Comparison of ENCODE assay signal across 7 mouse cellular contexts in the genomic region with DNA sequence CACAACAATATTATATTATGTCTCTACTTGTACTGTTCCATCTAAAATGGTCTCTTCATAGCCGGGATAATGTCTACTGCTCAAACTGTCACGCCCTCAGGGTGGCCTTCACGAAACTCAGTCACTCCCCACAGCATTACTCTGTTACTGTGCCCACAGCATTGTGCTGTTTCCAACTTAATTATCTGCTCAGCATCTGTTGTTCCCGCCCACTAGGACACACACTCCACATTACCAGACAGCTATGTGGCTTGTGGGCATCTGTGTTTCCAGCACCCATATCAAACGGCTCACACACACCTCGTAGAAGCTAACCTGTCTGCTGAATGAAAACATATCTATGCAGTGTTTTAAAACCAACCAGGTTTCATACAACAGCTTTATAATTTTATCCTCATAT. TPM values are rescaled to one million over a fixed set of nuclear protein-coding genes. Genes with fewer than 3 reads are reported as not detected.
DNase-seq lines count a peak whose midpoint lies in the region; ATAC-seq and TF ChIP-seq lines count a peak whose summit lies in the region.

No protein-coding gene starts in this region.

- H3K9me3 ChIP-seq in limb, embryonic 12.5 days: no peaks in the 10 kb centered on the region
- no peaks in the 10 kb centered on the region for H3K9me3 ChIP-seq in limb, embryonic 10.5 days (replicated peaks)
- no peaks in the 10 kb centered on the region for H3K9me3 ChIP-seq in embryonic facial prominence, embryonic 13.5 days
- H3K9me3 ChIP-seq in hindbrain, embryonic 15.5 days: no peaks in the 10 kb centered on the region

- no peaks in the 10 kb centered on the region for H3K79me2 ChIP-seq in myocyte (ENCODE audit: control insufficient read depth, insufficient read depth)

- no peak overlapping the region for H3K4me3 ChIP-seq in limb, embryonic 12.5 days (replicated peaks)
- no peak overlapping the region for H3K4me3 ChIP-seq in limb, embryonic 10.5 days
- no peak overlapping the region for H3K4me3 ChIP-seq in embryonic facial prominence, embryonic 13.5 days
- H3K4me3 ChIP-seq in hindbrain, embryonic 15.5 days: peak overlapping the region; percentile 28; the same call in 1 of the 2 replicates
- peak overlapping the region; percentile 21 for H3K4me3 ChIP-seq in myocyte

- WGBS in limb, embryonic 12.5 days: 45% methylated on average over 6 of the region's 6 CpGs
- 71% methylated on average over 6 of the region's 6 CpGs for WGBS in limb, embryonic 10.5 days
- 36% methylated on average over 6 of the region's 6 CpGs for WGBS in embryonic facial prominence, embryonic 13.5 days
- 35% methylated on average over 6 of the region's 6 CpGs for WGBS in hindbrain, embryonic 15.5 days

- peaks cover 13% of the 10 kb centered on the region for H3K4me1 ChIP-seq in limb, embryonic 12.5 days (replicated peaks)
- H3K4me1 ChIP-seq in limb, embryonic 10.5 days: peaks cover 31% of the 10 kb centered on the region
- H3K4me1 ChIP-seq in embryonic facial prominence, embryonic 13.5 days: peaks cover 7% of the 10 kb centered on the region; the same call in 1 of the 2 replicates
- H3K4me1 ChIP-seq in hindbrain, embryonic 15.5 days (replicated peaks): peaks cover 15% of the 10 kb centered on the region

- no peak overlapping the region for H3K9ac ChIP-seq in limb, embryonic 12.5 days (replicated peaks)
- H3K9ac ChIP-seq in embryonic facial prominence, embryonic 13.5 days: no peak overlapping the region
- 0 out of 2 replicates have a peak overlapping the region, but pooled peaks have one; percentile 25 for H3K9ac ChIP-seq in hindbrain, embryonic 15.5 days

- no peak overlapping the region for H3ac ChIP-seq in myocyte (ENCODE audit: control insufficient read depth, insufficient read length)

- TF ChIP-seq POLR2A in myocyte (IDR thresholded peaks at IDR 0.05; ENCODE audit: insufficient read length, low read depth): no peak

- no peaks in the 10 kb centered on the region for H3K36me3 ChIP-seq in limb, embryonic 12.5 days
- H3K36me3 ChIP-seq in limb, embryonic 10.5 days: no peaks in the 10 kb centered on the region
- no peaks in the 10 kb centered on the region for H3K36me3 ChIP-seq in embryonic facial prominence, embryonic 13.5 days
- no peaks in the 10 kb centered on the region for H3K36me3 ChIP-seq in hindbrain, embryonic 15.5 days
- no peaks in the 10 kb centered on the region for H3K36me3 ChIP-seq in myocyte (ENCODE audit: control insufficient read depth, insufficient read depth)

- no peak for ATAC-seq in limb, embryonic 12.5 days (ENCODE audit: insufficient number of reproducible peaks, insufficient read depth, low FRiP score, low TSS enrichment, low read depth)
- 0 out of 2 replicates have a peak, but pooled peaks have one; percentile 45 for ATAC-seq in embryonic facial prominence, embryonic 13.5 days (ENCODE audit: insufficient number of reproducible peaks, insufficient read depth, low FRiP score, low TSS enrichment, low read depth)
- 0 out of 2 replicates have a peak, but pooled peaks have one; percentile 24 for ATAC-seq in hindbrain, embryonic 15.5 days (ENCODE audit: low FRiP score, low read depth)

- no peaks in the 10 kb centered on the region for H3K27me3 ChIP-seq in limb, embryonic 12.5 days
- H3K27me3 ChIP-seq in limb, embryonic 10.5 days (ENCODE audit: low read depth, poor library complexity, severe bottlenecking): no peaks in the 10 kb centered on the region
- H3K27me3 ChIP-seq in embryonic facial prominence, embryonic 13.5 days: peaks cover 9% of the 10 kb centered on the region; the same call in 1 of the 2 replicates
- H3K27me3 ChIP-seq in hindbrain, embryonic 15.5 days: no peaks in the 10 kb centered on the region
- H3K27me3 ChIP-seq in myocyte (ENCODE audit: control insufficient read depth, insufficient read depth, insufficient read length): no peaks in the 10 kb centered on the region

- no peak overlapping the region for H3K27ac ChIP-seq in limb, embryonic 12.5 days
- no peak overlapping the region for H3K27ac ChIP-seq in limb, embryonic 10.5 days
- H3K27ac ChIP-seq in embryonic facial prominence, embryonic 13.5 days: no peak overlapping the region
- no peak overlapping the region for H3K27ac ChIP-seq in hindbrain, embryonic 15.5 days (replicated peaks)

- no peak for DNase-seq in limb, embryonic 10.5 days (ENCODE audit: low spot score)
- no peak for DNase-seq in kidney, postnatal 10 days
- no peak for DNase-seq in adrenal gland, adult 2 months

- H3K4me2 ChIP-seq in limb, embryonic 12.5 days: peak overlapping the region; percentile 40; the same call in 1 of the 2 replicates
- H3K4me2 ChIP-seq in embryonic facial prominence, embryonic 13.5 days: peak overlapping the region; percentile 57
- peak overlapping the region; percentile 65; the same call in 1 of the 2 replicates for H3K4me2 ChIP-seq in hindbrain, embryonic 15.5 days
- H3K4me2 ChIP-seq in myocyte (ENCODE audit: low read depth): peak overlapping the region; percentile 100

TF ChIP-seq in myocyte, 11 proteins besides CTCF, POLR2A, EP300 and RAD21:
- no peak for TF ChIP-seq SRF (IDR thresholded peaks at IDR 0.05; ENCODE audit: control insufficient read depth, insufficient read length, low read depth)
- peak in 1 of 3 experiments; percentile 56 for TF ChIP-seq MYOG (IDR thresholded peaks at IDR 0.05; ENCODE audit: control insufficient read depth in 1 of 3, insufficient read depth in 1 of 3, insufficient read length in 2 of 3, low read depth in 2 of 3)
- no peak for TF ChIP-seq MAX (IDR thresholded peaks at IDR 0.05; ENCODE audit: low read depth)
- TF ChIP-seq TCF12 (IDR thresholded peaks at IDR 0.05; ENCODE audit: insufficient read depth, poor library complexity, severe bottlenecking): peak; percentile 24
- no peak for TF ChIP-seq REST (IDR thresholded peaks at IDR 0.05; ENCODE audit: insufficient read depth, insufficient read length)
- TF ChIP-seq MYOD1 (IDR thresholded peaks at IDR 0.05; ENCODE audit: control insufficient read depth in 1 of 3, insufficient read length in 2 of 3, low read depth in 2 of 3): peak in 2 of 3 experiments; percentile 62 to 78
- no peak for TF ChIP-seq USF1 (IDR thresholded peaks at IDR 0.05; ENCODE audit: low read depth)

RNA-seq across cellular contexts. Expression of a gene that starts 13.7 kb away (rescaled TPM):
- 6.2 and 7.4 TPM in 2 replicates for polyA plus RNA-seq in limb, embryonic 12.5 days (2016; fragmentation: Nextera tagmentation; extraction: Ambion mirVana)
- polyA plus RNA-seq in limb, embryonic 10.5 days (2016; fragmentation: Nextera tagmentation; extraction: Ambion mirVana): 6.8 and 7.8 TPM in 2 replicates
- polyA plus RNA-seq in embryonic facial prominence, embryonic 13.5 days (2015; fragmentation: Nextera tagmentation; extraction: Ambion mirVana): 5.9 and 6.1 TPM in 2 replicates
- polyA plus RNA-seq in hindbrain, embryonic 15.5 days (2015; fragmentation: Nextera tagmentation; extraction: Ambion mirVana): 6.9 and 7.9 TPM in 2 replicates
- 4.4 TPM for polyA plus RNA-seq in myocyte (2012; fragmentation: generic; extraction: Trizol)
- 1 to 10 TPM; 1.8 to 2.0 TPM for total RNA-seq in adrenal gland, adult 2 months (2021)
- 0.58 and 0.66 TPM in 2 replicates for polyA plus RNA-seq in adrenal gland, adult 2 months (2012; rRNA removed)

RNA-seq across cellular contexts. Expression of a gene that starts 15.9 kb away (rescaled TPM):
- 16.6 and 17.2 TPM in 2 replicates for polyA plus RNA-seq in limb, embryonic 12.5 days (2016; fragmentation: Nextera tagmentation; extraction: Ambion mirVana)
- 8.4 and 10.6 TPM in 2 replicates for polyA plus RNA-seq in limb, embryonic 10.5 days (2016; fragmentation: Nextera tagmentation; extraction: Ambion mirVana)
- 16.5 and 22.6 TPM in 2 replicates for polyA plus RNA-seq in embryonic facial prominence, embryonic 13.5 days (2015; fragmentation: Nextera tagmentation; extraction: Ambion mirVana)
- polyA plus RNA-seq in hindbrain, embryonic 15.5 days (2015; fragmentation: Nextera tagmentation; extraction: Ambion mirVana): 32.8 and 33.2 TPM in 2 replicates
- polyA plus RNA-seq in myocyte (2012; fragmentation: generic; extraction: Trizol): 3.1 TPM
- 10 to 100 TPM; 20.0 to 26.1 TPM for total RNA-seq in adrenal gland, adult 2 months (2021)
- 2.9 and 3.1 TPM in 2 replicates for polyA plus RNA-seq in adrenal gland, adult 2 months (2012; rRNA removed)

Comparison
In these comparisons a context has a peak if more than half of its experiments do, and no peak if none do; other contexts are left out.
1. H3K4me2 ChIP-seq: peak in every context shown above with its lines; median percentile 100 in myocyte; 65 in hindbrain, embryonic 15.5 days; 57 in embryonic facial prominence, embryonic 13.5 days; 40 in limb, embryonic 12.5 days.
2. H3K4me3 ChIP-seq: peak in hindbrain, embryonic 15.5 days (single experiment) and myocyte (single experiment); none in limb, embryonic 12.5 days (single experiment), limb, embryonic 10.5 days (single experiment) and embryonic facial prominence, embryonic 13.5 days (single experiment).